Mouse (Mus musculus): ENCODE results near the gene Fam19a5. TPM values are rescaled to one million over a fixed set of nuclear protein-coding genes. Genes with fewer than 3 reads are reported as not detected.

The Fam19a5 gene
- total RNA-seq, 2 experiments from 2014 or later: not detected

- no peak for ATAC-seq (ENCODE audit: poor library complexity, severe bottlenecking)
Measured at GRCm38 (mm10) chr15:87590975-87591374, 46.9 kb downstream of the Fam19a5 start.

DNA sequence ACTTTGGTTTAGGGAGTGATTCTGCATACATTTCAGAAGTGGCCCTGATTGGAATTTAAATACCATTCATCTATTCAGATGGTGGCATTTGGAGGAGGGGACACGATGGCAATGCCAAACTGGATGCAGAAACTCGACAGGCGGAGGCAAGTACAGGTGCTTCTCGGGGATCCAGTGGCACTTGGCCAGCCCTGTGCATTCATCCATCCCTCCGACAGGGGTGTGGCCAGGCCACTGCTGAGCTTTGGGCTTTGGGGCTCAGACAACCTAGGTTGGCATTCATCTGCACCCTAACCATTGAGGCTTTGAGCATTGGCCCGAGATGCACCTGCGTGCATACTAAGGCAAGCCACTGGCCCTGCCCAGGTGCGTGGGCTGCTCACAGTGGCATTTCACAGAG lies 52.6 kb downstream of the Fam19a5 start:
- no peak for ATAC-seq (ENCODE audit: poor library complexity, severe bottlenecking)

DNA sequence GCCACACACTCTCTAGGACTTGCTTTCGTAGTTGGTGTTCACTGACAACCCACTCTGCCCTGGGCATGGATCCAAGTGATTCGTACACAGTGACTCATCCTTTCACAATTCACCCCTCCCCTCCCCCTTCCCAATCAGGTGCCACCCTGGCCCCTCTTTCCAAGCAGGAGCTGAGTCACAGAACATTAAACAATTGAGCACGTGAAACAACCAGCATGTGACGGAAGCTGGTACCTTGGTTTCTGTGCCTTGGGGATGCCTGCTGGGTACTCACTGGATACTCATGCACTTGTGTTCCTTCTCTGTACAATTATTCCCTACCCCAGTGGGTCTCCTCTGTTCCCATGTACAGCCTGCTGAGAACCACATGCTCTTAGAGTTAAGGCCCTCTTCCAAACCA lies 53.0 kb downstream of the Fam19a5 start:
- no peak for ATAC-seq (ENCODE audit: poor library complexity, severe bottlenecking)

DNA sequence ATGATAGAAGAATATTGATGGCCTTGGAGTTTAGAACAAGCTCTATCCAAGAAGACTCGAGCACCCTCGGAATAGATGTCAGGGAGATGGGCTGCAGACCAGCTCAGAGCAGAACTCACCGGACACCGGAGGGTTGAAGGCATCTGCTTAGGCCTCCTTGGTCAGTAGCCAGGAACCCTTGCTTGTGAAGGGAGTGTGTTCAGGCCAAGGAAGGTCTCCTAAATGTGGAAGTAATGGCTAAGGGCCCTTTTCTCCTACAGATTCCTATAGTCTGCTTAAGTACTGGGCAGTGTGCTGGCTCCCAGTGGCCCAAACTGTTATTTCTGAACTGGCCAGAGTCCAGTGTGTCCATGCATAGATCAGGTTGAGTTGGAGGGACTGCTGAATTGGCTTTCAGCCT lies 53.7 kb downstream of the Fam19a5 start:
- ATAC-seq (ENCODE audit: poor library complexity, severe bottlenecking): no peak

- no peak for ATAC-seq (ENCODE audit: poor library complexity, severe bottlenecking)
Measured at GRCm38 (mm10) chr15:87598636-87599035, 54.5 kb downstream of the Fam19a5 start.

DNA sequence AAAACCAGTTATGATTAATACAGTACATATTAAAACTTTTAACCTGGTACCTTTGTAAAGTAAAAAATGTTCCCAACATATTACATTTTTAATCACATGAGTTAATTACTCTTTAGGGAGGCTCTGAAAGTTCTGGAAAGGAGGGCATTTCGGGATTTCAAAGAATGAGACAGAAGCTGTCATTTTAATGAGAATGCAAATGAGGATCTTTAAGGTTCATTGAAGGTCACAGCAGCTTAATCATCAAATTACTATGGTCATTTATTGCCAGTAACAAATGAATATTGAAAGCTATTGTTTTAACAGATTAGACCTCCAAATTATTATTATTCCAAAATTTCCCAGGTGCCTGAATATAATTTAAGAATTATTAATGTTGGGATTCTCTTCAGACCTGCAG lies 59.2 kb downstream of the Fam19a5 start:
- ATAC-seq (ENCODE audit: poor library complexity, severe bottlenecking): no peak

DNA sequence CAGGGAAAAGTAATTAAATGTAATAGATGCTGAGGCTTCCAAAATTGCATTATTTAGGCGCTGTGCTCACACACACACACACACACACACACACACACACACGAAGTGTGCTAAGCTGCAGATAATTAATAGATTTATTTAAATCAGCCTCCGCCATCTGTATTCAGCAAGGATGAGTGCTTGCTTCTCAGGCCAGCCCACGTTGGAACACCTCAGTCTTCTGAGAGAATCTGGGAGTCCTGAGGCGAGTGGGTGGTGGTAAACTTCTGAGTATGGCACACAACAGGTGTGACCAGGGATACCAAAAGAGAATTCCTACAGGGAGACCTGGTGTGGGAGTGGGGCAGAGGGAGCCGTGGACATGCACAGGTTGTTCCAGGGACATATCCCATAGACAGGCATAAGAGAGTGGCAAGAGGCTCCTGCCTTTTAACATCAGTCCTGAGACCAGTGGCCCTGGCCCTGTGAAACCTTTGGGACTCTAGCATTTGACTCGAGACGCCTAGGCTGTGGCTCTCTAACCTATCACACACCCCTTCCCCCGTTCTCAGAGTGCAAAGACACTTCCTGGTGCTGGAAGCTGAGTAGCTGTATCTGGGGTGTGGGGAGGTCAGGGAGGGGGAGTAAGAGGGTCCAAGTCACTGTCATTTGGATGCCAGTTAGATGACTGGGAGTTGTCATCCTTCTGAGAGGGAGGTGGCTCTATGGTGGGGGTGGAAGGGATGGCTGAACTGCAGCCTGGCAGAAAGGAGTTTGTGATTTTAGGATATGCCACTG lies 61.6 kb downstream of the Fam19a5 start:
- no peak for ATAC-seq (ENCODE audit: poor library complexity, severe bottlenecking)

DNA sequence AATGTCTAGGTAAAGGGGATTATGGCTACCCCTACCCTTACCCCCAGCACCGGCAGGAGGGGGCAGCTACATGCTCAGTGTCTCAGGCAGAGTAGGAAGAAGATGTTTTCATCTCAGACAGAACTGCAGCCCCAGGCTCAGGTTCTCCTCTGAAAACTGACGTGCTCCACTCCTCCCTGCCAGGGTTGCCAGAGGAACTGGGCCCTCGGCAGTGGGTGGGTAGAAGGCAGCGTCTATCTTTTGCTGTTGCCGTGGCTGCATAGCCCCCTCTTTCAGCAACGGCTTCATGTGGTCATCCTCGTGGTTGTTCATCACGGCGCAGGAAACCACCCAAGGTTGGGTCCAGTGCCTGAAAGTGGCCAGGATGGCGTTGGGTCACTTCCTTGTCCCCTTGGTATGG lies 62.6 kb downstream of the Fam19a5 start:
- ATAC-seq (ENCODE audit: poor library complexity, severe bottlenecking): no peak

DNA sequence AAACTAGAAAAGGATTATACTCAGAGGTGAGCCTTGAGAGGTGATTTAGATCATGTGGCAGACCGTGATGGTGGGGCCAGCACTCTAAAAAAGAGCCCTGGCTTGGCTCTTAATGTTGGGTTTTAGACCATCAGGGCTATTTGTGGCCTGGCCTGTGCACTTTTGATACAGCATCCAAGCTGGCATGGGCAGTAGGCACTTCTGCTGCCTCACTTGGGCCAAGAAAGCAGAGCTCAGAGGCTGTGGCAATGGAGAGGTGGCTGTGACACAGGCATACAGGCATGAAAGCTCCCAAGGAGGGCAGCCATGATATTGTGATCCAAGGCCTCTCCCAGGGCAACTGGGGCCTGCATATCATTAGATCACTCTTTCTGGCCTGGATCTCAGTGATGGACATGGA lies 65.1 kb downstream of the Fam19a5 start:
- no peak for ATAC-seq (ENCODE audit: poor library complexity, severe bottlenecking)

DNA sequence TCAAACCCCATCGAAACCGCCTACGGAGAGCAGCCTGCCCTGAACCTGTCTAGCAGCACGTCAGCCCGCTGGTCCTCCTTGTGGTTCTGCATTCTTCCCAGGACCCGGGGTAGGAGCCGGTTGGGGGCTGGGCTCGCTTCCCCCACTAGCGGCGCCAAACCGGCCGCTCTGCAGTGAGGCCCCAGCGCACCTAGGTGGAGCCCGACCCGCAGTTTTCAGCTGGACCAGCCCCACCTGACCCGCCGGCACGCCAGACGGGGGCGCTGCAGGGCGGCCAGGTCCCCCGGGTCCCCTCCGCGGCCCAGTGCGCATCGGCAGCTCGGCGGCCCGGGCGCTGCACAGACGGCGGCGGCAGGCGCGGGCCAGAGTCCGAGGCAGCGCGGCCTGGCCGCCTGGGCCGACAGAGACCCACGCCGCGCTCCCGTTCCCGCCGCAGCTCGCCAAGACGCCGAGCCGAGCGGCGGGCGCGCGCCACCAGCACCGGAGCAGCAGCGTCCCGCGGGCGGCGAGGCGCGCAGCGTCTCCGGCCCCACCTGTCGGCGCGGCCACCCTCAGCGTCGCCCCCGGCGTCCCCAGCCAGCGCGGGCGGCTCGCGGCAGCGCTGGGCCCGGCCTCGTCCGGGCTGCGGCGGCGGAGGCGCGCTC lies 80.0 kb downstream of the Fam19a5 start:
- ATAC-seq (ENCODE audit: poor library complexity, severe bottlenecking): no peak

DNA sequence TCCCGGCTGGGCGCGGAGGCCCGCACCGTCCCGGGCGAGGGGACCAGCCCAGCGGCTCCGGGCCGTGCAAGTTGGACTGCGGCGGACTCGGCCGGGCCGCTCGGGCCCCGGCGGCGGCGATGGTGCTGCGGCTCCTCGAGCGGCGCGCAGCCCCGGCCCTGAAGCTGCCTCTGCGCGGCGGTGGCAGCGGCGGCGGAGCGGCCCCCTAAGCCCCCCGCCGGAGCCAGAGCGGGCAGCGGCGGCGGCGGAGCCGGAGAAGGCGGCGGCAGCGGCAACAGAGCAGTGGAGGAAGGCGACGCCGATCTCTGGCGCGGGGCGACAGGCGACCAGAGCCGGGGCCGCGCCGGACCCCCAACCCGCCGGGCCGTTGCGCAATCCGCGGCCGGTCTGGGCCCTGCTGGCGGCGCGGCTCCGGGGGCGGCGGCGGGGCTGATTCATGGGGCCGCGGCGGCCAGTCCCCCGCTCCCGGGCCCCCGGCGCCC lies 80.6 kb downstream of the Fam19a5 start:
- ATAC-seq (ENCODE audit: poor library complexity, severe bottlenecking): no peak

DNA sequence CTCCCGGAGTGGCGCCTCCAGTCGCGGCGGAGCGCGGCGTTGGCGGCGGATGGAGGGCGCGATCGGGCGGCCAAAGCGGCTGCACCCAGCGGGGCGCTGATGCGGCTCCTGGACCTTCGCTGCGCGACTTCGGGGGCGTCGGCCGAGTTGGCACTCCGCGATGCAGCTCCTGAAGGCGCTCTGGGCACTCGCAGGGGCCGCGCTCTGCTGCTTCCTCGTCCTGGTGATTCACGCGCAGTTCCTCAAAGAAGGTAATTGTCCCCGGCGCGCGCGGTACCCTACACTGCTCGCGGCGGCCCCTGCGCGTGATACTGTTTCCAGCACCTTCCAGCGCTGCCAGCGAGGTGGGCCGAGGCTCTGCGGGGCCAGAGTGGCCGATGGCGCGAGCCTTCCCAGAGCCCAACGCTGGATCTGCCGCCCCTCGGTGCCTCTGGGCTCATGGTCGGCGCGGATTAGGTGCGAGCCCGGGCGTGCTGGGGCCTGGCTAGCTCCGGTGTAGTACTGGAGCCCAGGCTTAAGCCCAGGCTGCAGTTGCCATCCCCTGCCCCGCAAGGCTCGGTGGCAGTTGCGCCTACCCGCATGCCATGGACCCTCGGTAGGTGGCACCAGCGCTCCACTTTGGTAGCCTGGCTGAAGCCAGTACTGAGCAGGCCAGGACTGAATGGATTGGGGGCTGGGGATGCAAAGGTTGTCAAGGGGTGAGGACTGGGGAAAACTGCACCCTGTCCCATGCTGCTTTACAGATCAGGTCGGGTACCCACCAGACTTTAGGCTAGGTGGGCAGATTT lies 81.3 kb downstream of the Fam19a5 start:
- ATAC-seq (ENCODE audit: poor library complexity, severe bottlenecking): no peak

DNA sequence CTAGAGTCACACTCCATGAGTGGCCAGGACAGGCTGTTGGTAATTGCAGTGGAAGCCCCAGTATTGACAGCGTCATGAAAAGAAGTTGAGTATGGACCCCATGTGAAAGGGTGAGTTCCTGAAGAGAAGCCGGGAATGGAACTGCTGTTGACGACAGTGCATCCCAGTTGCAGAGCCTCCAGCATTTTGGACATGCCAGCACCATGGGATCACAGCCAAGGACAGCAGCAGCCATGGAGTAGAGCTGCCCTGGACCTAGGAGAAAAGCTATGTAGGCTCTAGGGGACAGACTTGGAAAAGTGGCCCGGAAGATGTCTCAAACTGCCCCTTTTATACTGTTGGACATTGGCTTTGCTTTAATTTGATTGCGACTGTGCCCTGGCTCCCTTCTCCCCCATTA lies 91.2 kb downstream of the Fam19a5 start:
- ATAC-seq (ENCODE audit: poor library complexity, severe bottlenecking): no peak

GRCm38 (mm10) chr15:87636407-87636806 lies 92.3 kb downstream of the Fam19a5 start:
- ATAC-seq (ENCODE audit: poor library complexity, severe bottlenecking): no peak

DNA sequence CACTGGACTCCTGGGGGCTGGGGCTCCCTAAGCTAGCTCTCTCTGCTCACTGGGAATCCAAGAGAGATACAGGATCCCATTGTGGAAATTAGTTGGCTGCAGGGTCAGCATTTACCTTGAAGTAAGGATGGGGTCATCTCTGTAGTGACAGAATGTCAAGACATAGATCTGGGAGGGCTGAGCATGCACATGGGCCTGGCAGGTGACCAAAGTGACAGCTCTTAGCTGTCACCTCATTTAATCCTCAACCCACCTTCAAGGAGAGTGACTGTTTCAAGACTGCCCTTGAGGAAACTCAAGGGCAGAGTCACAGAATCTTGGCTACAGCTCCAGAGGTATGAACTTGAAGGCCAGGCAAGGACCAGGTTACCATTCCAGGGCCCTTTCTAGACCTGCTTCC lies 93.1 kb downstream of the Fam19a5 start:
- no peak for ATAC-seq (ENCODE audit: poor library complexity, severe bottlenecking)

DNA sequence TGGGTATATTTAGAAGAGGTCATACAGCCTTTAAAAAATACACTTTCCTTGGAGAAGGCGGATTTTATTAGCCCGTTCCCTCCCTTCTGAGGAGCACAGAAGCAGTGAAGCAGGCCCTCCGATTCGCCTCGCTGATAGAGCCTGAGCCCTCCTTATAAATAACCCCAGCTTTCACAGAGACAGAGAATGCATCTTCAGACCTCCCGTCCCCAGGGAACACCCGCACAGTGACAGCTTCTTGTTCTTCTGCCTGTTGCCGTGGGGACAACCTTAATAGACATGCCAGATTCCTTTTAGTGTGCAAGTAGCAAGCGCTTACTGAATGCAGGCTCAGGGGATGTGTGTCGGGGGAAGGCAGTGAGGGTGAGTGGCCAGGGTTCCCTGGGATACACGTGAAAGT lies 94.2 kb downstream of the Fam19a5 start:
- ATAC-seq (ENCODE audit: poor library complexity, severe bottlenecking): no peak

DNA sequence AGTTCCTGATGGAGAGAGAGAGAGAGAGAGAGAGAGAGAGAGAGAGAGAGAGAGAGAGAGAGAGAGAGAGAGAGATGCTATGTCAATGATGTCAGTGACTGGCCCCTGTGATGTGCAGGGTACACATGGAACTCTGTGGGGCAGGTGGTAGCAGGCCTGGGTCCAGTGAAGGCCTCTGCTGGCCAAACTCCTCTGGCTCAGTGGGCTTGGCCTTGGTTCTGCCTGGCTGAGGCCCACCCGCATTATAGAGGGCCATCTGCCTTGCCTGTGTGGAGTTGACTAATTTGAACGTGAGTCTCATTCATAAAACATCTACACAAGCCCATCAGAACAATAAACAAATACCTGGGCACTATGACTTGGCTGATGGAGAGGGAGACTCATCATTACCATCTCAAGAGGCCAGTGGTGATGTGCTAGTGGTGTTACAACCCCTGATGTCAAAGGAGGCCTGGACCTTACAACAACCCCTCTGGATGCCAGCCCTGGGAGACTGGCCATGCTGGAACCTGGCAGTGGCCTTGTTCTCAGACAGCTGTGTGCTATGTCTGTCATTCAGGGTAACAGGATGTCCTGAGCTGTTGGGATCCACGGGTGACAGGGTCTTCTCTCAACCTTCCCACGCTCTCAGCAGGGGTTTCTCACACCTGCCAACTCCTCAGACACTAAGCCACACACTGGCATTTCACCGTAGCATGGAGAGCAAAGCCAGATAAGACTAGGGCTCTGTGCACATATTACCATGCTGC lies 102.4 kb downstream of the Fam19a5 start:
- ATAC-seq (ENCODE audit: poor library complexity, severe bottlenecking): no peak

GRCm38 (mm10) chr15:87649651-87650050 lies 105.6 kb downstream of the Fam19a5 start:
- ATAC-seq (ENCODE audit: poor library complexity, severe bottlenecking): no peak

DNA sequence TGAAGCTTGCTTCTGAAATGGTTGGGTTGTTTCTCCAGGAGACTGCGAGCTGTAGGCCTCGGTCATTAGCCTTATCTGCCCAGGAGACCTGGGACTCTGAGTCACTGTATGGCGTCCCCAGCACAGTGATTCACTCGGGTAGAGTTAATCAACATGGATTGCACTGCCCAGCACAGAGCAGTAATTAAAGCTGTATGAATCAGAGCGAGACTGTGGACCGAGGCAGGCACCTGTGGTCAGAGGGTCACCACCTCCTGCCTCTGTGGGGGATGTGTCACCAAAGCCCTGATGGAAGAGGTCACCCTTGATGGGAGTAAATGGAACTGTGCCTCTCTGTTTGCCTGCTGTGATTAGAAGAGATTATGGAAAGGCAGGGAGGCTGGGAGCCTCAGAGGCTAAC lies 110.5 kb downstream of the Fam19a5 start:
- no peak for ATAC-seq (ENCODE audit: poor library complexity, severe bottlenecking)

- no peak for ATAC-seq (ENCODE audit: poor library complexity, severe bottlenecking)
Measured at GRCm38 (mm10) chr15:87656496-87657155, 112.5 kb downstream of the Fam19a5 start.

Measured in megakaryocyte, adult 5-6 weeks (primary cell).